Mouse (Mus musculus) layer of hippocampus, adult 8-10 months (tissue): ENCODE measurements around the gene Slc9b1. TPM values are rescaled to one million over a fixed set of nuclear protein-coding genes. Genes with fewer than 3 reads are reported as not detected.

Source experiments
- DNase-seq, 2 experiments: peaks; one replicate each; pipeline ENCODE4 v3.0.0; 2022; ENCODE audit warnings: low spot score in 2 of 2
- total RNA-seq, 4 experiments: library from RNA; stranded (reverse); gene quantifications; 2 replicates each; pipeline ENCODE4 v1.2.4; 2022

The Slc9b1 gene
- total RNA-seq, 4 experiments from 2014 or later, result 0.39 to 2.0 (median 1.0) TPM

- DNase-seq, result peak; percentile 99
Measured at GRCm38 (mm10) chr3:135437758-135438495, 90.1 kb downstream of the Slc9b1 start, which contains the start of gene Ube2d3. TSS of gene Ube2d3 (plus strand) at chr3:135438149.

- DNase-seq, result peak; percentile 89 to 94
Measured at GRCm38 (mm10) chr3:135438531-135438912, 90.7 kb downstream of the Slc9b1 start.

GRCm38 (mm10) chr3:135438913-135439531, 91.2 kb downstream of the Slc9b1 start:
- DNase-seq, result peak; percentile 51 to 68

GRCm38 (mm10) chr3:135439651-135440050, 91.8 kb downstream of the Slc9b1 start:
- DNase-seq, result no peak

- DNase-seq, result peak in 1 of 2 experiments; percentile 8
Measured at GRCm38 (mm10) chr3:135440221-135440620, 92.4 kb downstream of the Slc9b1 start.

- DNase-seq, result no peak
Measured at GRCm38 (mm10) chr3:135440621-135441020, 92.8 kb downstream of the Slc9b1 start.

- DNase-seq, result no peak
Measured at GRCm38 (mm10) chr3:135444930-135445329, 97.1 kb downstream of the Slc9b1 start.

Other genes with a start within 250 kb of the Slc9b1 start
- gene Cenpe, start 135.5 kb upstream of the Slc9b1 start, total RNA-seq, result 1 to 10 TPM in 3 of 4 experiments, under 1 TPM in 1; 0.80 to 2.0 (median 1.2) TPM
- gene Bdh2, start 66.8 kb upstream of the Slc9b1 start, total RNA-seq, result 1 to 10 TPM; 4.7 to 8.7 (median 6.1) TPM
- 1 to 10 TPM; 3.0 to 5.1 (median 3.6) TPM for gene Slc9b2, start 40.3 kb upstream of the Slc9b1 start, total RNA-seq
- gene Cisd2, start 75.9 kb downstream of the Slc9b1 start, total RNA-seq, result 10 to 100 TPM; 34.3 to 36.5 (median 35.5) TPM
- gene Ube2d3, start 90.1 kb downstream of the Slc9b1 start, total RNA-seq, result 100 to 1,000 TPM; 227 to 254 (median 239) TPM
- gene Manba, start 137.6 kb downstream of the Slc9b1 start, total RNA-seq, result 10 to 100 TPM in 3 of 4 experiments, 1 to 10 TPM in 1; 9.6 to 16.1 (median 12.6) TPM